Comparison of ENCODE assay signal across 11 mouse cellular contexts in genomic region chr11:23013580-23014294, GRCm38 (mm10). TPM values are rescaled to one million over a fixed set of nuclear protein-coding genes. Genes with fewer than 3 reads are reported as not detected.
DNase-seq lines count a peak whose midpoint lies in the region; ATAC-seq and TF ChIP-seq lines count a peak whose summit lies in the region.
"Had no signal": no experiment of that assay in that cellular context is flagged by ENCODE, and none has a peak within 500 bp of the region (broad histone marks: within the 10 kb centered on the region; RNA-seq: fewer than 3 reads in every experiment).

No protein-coding gene starts in this region.

- no peak overlapping the region for H3K27ac ChIP-seq in cerebellum, adult 2 months (ENCODE audit: insufficient read depth, low read length)
- H3K27ac ChIP-seq in stomach, embryonic 14.5 days (ENCODE audit: low read length), result peak overlapping the region; percentile 55
- H3K27ac ChIP-seq: heart, embryonic 15.5 days; macrophage had no signal

- no peaks in the 10 kb centered on the region for H3K9me3 ChIP-seq in stomach, embryonic 14.5 days (ENCODE audit: control insufficient read depth, low read depth, low read length)
- H3K9me3 ChIP-seq: heart, embryonic 15.5 days had no signal

- no peak overlapping the region for H3K4me2 ChIP-seq in stomach, embryonic 14.5 days (replicated peaks; ENCODE audit: low read depth, low read length)
- H3K4me2 ChIP-seq: heart, embryonic 15.5 days had no signal

- TF ChIP-seq POLR2A in cerebellum, adult 2 months (IDR thresholded peaks at IDR 0.05; ENCODE audit: borderline replicate concordance, insufficient read depth, low read length), result no peak

- no peaks in the 10 kb centered on the region for H3K27me3 ChIP-seq in cerebellum, adult 2 months (ENCODE audit: control insufficient read depth, insufficient read depth, low read length)
- no peaks in the 10 kb centered on the region for H3K27me3 ChIP-seq in stomach, embryonic 14.5 days (ENCODE audit: control insufficient read depth, insufficient read depth, low read length)
- H3K27me3 ChIP-seq: heart, embryonic 15.5 days had no signal

- TF ChIP-seq CTCF in cerebellum, adult 2 months (IDR thresholded peaks at IDR 0.05; ENCODE audit: borderline replicate concordance, insufficient read depth, low read depth, low read length), result peak; percentile 23; the same call in 1 of the 2 replicates

- no peak overlapping the region for H3K4me3 ChIP-seq in cerebellum, adult 2 months (replicated peaks; ENCODE audit: insufficient read depth, low read depth, low read length)
- no peak overlapping the region for H3K4me3 ChIP-seq in stomach, embryonic 14.5 days (ENCODE audit: low read depth, low read length)
- H3K4me3 ChIP-seq: erythroblast, embryonic 14.5 days; heart, embryonic 15.5 days had no signal

- 91% methylated on average over 4 of the region's 4 CpGs for WGBS in cerebellum, adult 2 months
- 82% methylated on average over 4 of the region's 4 CpGs for WGBS in stomach, embryonic 14.5 days

- no peaks in the 10 kb centered on the region for H3K36me3 ChIP-seq in stomach, embryonic 14.5 days (ENCODE audit: control insufficient read depth, insufficient read depth, low read length)
- H3K36me3 ChIP-seq: heart, embryonic 15.5 days had no signal

- no peak overlapping the region for H3K9ac ChIP-seq in stomach, embryonic 14.5 days (replicated peaks; ENCODE audit: low read depth, low read length)
- H3K9ac ChIP-seq: heart, embryonic 15.5 days had no signal

- H3K4me1 ChIP-seq in cerebellum, adult 2 months (ENCODE audit: control insufficient read depth, insufficient read depth, low read length), result no peaks in the 10 kb centered on the region
- H3K4me1 ChIP-seq in stomach, embryonic 14.5 days (ENCODE audit: control insufficient read depth, insufficient read depth, low read length), result no peaks in the 10 kb centered on the region
- H3K4me1 ChIP-seq: heart, embryonic 15.5 days had no signal

- peak; percentile 76 for ATAC-seq in erythroblast, adult 5-6 weeks (replicated peaks; ENCODE audit: low FRiP score, poor library complexity, severe bottlenecking)
- peak; percentile 12; the same call in 1 of the 2 replicates for ATAC-seq in stomach, embryonic 14.5 days (ENCODE audit: insufficient number of reproducible peaks, insufficient read depth, low FRiP score, low read depth)

- no peak for DNase-seq in cerebellum, adult 2 months
- DNase-seq in cerebellum, adult 11 months, result no peak
- peak; percentile 24 for DNase-seq in lung, postnatal 36 days
- DNase-seq in lung, adult 18-20 months, result no peak
- no peak for DNase-seq in adrenal gland, postnatal 4 days (ENCODE audit: low spot score in 2 of 2)
- DNase-seq in urinary bladder, postnatal 25 days (ENCODE audit: low spot score), result no peak

RNA-seq across cellular contexts. Expression of gene Fam161a, which starts 6.4 kb away (rescaled TPM):
- 4.6 and 5.1 TPM in 2 replicates for polyA plus RNA-seq in cerebellum, adult 2 months (2012; rRNA removed)
- total RNA-seq in erythroblast, adult 5-6 weeks (2015; ENCODE audit: low replicate concordance), result 2.3 TPM in 1 of 2 replicates, not detected in the other
- total RNA-seq in erythroblast, adult 5-6 weeks (2017; ENCODE audit: low replicate concordance), result 2.4 and 9.3 TPM in 2 replicates
- 12.1 TPM in 2 replicates for polyA plus RNA-seq in stomach, embryonic 14.5 days (2014; fragmentation: Nextera tagmentation; extraction: Ambion mirVana)
- total RNA-seq in adrenal gland, postnatal 4 days (2021), result 10 to 100 TPM; 20.6 to 22.5 TPM

RNA-seq across cellular contexts. Expression of gene Cct4, which starts 23.4 kb away (rescaled TPM):
- 84.0 and 88.5 TPM in 2 replicates for polyA plus RNA-seq in cerebellum, adult 2 months (2012; rRNA removed)
- total RNA-seq in erythroblast, adult 5-6 weeks (2015; ENCODE audit: low replicate concordance), result 66.0 and 82.0 TPM in 2 replicates
- total RNA-seq in erythroblast, adult 5-6 weeks (2017; ENCODE audit: low replicate concordance), result 46.6 and 49.6 TPM in 2 replicates
- polyA plus RNA-seq in stomach, embryonic 14.5 days (2014; fragmentation: Nextera tagmentation; extraction: Ambion mirVana), result 288 TPM in 2 replicates
- 100 to 1,000 TPM; 193 to 196 TPM for total RNA-seq in adrenal gland, postnatal 4 days (2021)

RNA-seq across cellular contexts. Expression of gene Commd1, which starts 31.6 kb away (rescaled TPM):
- 44.4 and 49.1 TPM in 2 replicates for polyA plus RNA-seq in cerebellum, adult 2 months (2012; rRNA removed)
- total RNA-seq in erythroblast, adult 5-6 weeks (2015; ENCODE audit: low replicate concordance), result 11.3 and 30.9 TPM in 2 replicates
- total RNA-seq in erythroblast, adult 5-6 weeks (2017; ENCODE audit: low replicate concordance), result 26.3 and 36.5 TPM in 2 replicates
- polyA plus RNA-seq in stomach, embryonic 14.5 days (2014; fragmentation: Nextera tagmentation; extraction: Ambion mirVana), result 414 and 444 TPM in 2 replicates
- 100 to 1,000 TPM; 110 to 113 TPM for total RNA-seq in adrenal gland, postnatal 4 days (2021)

RNA-seq across cellular contexts. Expression of gene Gm28048, which starts 31.8 kb away (rescaled TPM):
- 3.1 and 4.4 TPM in 2 replicates for polyA plus RNA-seq in cerebellum, adult 2 months (2012; rRNA removed)
- total RNA-seq in erythroblast, adult 5-6 weeks (2015; ENCODE audit: low replicate concordance), result 11.7 and 25.6 TPM in 2 replicates
- total RNA-seq in erythroblast, adult 5-6 weeks (2017; ENCODE audit: low replicate concordance), result 9.3 and 14.2 TPM in 2 replicates
- 9.2 and 12.6 TPM in 2 replicates for polyA plus RNA-seq in stomach, embryonic 14.5 days (2014; fragmentation: Nextera tagmentation; extraction: Ambion mirVana)
- total RNA-seq in adrenal gland, postnatal 4 days (2021), result 10 to 100 TPM; 45.7 to 50.1 TPM
- polyA plus RNA-seq: erythroblast, embryonic 14.5 days had no signal

RNA-seq across cellular contexts. Expression of gene Zrsr1, which starts 41.9 kb away (rescaled TPM):
- 73.0 and 78.9 TPM in 2 replicates for polyA plus RNA-seq in cerebellum, adult 2 months (2012; rRNA removed)
- 103 and 104 TPM in 2 replicates for total RNA-seq in erythroblast, adult 5-6 weeks (2015; ENCODE audit: low replicate concordance)
- 198 and 259 TPM in 2 replicates for total RNA-seq in erythroblast, adult 5-6 weeks (2017; ENCODE audit: low replicate concordance)
- polyA plus RNA-seq in stomach, embryonic 14.5 days (2014; fragmentation: Nextera tagmentation; extraction: Ambion mirVana), result 1.9 and 2.2 TPM in 2 replicates
- 10 to 100 TPM; 20.6 to 21.9 TPM for total RNA-seq in adrenal gland, postnatal 4 days (2021)
